Mouse (Mus musculus): Measurements from ENCODE around the gene Psors1c2.

Gene Psors1c2

DNA sequence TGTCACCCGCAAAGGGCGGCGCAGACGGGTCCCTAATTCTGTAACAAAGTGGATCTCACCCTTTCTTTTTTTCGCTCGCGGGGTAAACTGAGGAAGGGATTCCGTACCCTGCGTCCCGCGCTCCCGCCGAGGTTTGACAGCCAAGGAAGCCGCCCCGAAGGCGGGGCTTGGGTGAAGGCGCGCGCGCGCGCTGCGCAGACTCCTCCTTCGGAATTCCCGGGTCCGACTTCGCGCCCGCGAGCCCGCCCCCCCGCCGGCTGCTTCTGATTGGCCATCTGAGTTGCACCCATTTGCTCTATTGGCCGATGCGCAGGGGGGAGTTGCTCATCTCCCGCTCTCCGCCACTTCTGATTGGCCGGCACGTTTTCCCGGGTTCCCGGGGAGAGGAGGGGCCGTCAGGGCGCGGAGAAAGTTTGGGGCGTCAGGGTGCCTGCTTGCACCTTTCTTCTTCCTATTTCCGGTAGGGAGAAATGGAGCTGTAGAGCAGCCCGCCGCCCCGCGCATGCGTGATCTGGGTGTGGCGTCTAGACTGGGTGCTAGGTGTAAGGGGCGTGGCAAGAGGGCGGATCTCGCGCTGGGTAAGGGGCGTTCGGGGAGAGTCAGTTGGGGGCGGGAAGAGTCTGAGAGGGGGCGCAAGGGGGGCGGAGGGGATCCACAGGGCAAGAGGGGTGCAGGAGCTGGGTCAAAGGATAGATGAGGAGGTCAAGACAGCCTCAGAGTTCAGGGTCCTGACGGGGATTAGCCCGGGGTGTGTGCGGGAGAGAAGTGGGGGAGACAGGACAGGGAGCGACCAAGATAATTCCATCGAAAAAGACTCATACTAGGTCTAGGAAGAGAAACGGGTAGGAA, 16.1 kb upstream of the Psors1c2 start, which contains the start of the genes Tcf19 and Cchcr1:
Tcf19 (minus strand) TSS at position 173 of the 849 bp plus-strand sequence.
Cchcr1 (plus strand) TSS at position 449 of the 849 bp plus-strand sequence.
- intact Hi-C loops (cut with DNase I), result no loop called here

- intact Hi-C loops (cut with DNase I), result no loop called here
Measured at GRCm38 (mm10) chr17:35517526-35517925, 15.5 kb upstream of the Psors1c2 start.

DNA sequence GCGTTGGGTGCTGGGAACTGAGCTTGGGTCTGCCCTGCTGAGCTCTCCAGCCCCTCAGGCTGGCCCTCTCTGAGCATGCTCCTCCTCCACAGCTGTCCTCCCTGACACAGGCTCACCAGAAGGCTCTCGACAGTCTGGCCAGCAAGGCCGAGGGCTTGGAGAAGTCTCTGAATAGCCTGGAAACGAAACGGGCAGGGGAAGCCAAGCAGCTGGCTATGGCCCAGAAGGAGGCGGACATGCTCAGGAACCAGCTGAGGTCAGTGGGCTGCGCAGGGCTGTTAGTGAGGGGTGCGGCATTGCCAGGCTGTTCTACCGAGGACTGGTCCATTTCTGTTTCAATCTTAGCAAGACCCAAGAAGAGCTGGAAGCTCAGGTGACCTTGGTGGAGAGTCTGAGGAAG, 8.6 kb upstream of the Psors1c2 start:
- intact Hi-C loops (cut with DNase I), result no loop called here

GRCm38 (mm10) chr17:35526644-35527043, 6.4 kb upstream of the Psors1c2 start:
- intact Hi-C loops (cut with DNase I), result no loop called here

GRCm38 (mm10) chr17:35532360-35532759, 641 bp upstream of the Psors1c2 start:
- intact Hi-C loops (cut with DNase I), result no loop called here

GRCm38 (mm10) chr17:35534343-35534742, 1.3 kb downstream of the Psors1c2 start:
- intact Hi-C loops (cut with DNase I), result no loop called here

DNA sequence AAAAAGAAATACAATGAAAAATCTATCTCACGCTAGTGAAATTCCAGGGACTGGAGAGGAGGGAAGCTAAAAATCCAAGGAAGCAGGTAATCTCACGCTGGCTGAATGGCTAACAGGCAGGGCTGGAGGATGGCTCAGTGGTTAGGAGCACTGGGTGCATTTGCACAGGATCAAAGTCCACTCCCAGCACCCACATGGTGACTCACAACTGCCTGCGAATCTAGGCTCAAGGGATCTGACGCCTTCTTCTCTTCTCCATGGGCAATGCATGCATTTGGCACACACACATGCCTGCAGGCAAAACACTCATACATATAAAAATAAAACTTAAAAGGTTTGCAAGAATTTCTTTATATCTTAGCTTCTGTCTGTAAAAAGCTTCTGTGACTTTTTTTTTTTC, 4.4 kb downstream of the Psors1c2 start:
- intact Hi-C loops (cut with DNase I), result no loop called here

GRCm38 (mm10) chr17:35538476-35538875, 5.5 kb downstream of the Psors1c2 start:
- intact Hi-C loops (cut with DNase I), result no loop called here

DNA sequence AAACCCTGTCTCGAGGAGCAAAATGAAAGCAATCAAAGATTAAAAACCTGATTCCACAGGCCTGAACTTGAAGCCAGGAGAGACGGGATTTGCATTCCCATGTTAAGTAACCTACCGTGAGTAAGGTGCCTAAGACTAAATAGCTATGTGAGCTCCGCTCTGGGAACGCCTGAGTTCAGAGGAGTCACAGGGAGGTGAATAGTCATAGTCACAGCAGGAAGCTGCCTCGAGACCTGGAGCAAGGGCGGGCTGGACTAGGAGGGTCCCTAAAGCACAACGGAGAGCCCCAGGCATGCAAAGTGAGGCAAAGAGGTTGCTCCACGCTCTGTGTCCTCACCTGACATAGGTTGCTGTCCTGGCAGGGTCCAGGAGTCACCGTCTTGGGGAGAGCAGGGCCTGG, 6.5 kb downstream of the Psors1c2 start:
- intact Hi-C loops (cut with DNase I), result no loop called here

- intact Hi-C loops (cut with DNase I), result no loop called here
Measured at GRCm38 (mm10) chr17:35542761-35543411, 9.9 kb downstream of the Psors1c2 start.

- intact Hi-C loops (cut with DNase I), result no loop called here
Measured at GRCm38 (mm10) chr17:35543412-35543861, 10.4 kb downstream of the Psors1c2 start.

DNA sequence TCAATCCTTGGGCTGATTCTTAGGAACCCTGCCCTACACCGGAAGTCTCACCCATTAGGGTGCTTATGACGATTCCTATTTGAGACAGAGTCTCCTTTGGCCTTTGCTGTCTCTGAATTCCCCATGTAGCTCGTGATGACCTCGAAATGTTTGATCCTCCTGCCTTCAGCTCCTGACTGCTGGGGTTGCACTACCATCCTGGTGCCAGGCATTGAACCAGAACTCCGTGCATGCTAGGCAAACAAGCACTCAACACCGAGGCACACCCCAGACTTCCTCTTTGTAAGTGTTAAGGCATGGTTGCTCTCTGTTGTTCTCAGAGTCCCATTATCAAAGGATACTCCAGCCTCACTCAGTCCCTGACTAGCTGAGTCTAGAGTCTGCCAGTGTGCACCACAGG, 11.0 kb downstream of the Psors1c2 start:
- intact Hi-C loops (cut with DNase I), result no loop called here

DNA sequence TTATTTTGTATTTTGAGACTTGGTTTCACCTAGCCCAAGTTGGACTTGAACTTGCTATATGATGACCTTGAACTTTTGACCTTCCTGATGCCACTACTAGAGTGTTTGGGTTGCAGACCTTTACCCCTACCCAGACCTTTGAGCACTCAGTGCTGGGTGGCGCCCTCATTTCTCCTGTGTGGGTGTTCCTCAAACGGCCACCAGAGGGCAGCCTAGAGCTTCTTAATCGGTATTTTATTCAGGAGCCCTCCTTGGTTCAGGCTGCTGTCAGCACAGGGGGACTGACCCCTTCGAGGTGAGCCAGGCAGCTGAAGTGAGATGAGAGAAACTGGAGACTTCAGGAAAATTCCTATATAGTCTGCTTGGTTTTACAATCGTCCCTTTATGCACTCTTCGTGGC, 11.7 kb downstream of the Psors1c2 start:
- intact Hi-C loops (cut with DNase I), result no loop called here

- intact Hi-C loops (cut with DNase I), result no loop called here
Measured at GRCm38 (mm10) chr17:35547465-35547864, 14.5 kb downstream of the Psors1c2 start.

DNA sequence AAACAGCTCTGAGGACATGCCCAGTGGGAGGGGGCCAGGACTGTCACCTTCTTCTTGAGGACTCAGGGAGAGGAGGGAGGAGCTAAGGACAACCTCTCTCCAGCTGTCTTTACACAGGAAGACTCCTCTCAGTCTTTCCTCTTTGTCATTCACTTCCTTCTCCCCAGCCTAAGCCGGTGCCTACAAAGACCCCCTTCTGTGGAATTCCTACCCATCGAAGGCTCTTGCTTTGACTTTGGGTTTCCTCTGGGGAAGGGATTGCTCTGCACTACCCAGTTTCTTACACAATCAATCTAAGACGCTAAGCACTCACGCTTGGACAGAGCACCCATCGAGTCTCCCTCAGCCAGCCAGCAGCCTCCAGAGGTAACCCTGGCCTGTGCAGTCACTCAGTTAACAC, 15.6 kb downstream of the Psors1c2 start:
- intact Hi-C loops (cut with DNase I), result no loop called here

- intact Hi-C loops (cut with DNase I), result no loop called here
Measured at GRCm38 (mm10) chr17:35549437-35550142, 16.6 kb downstream of the Psors1c2 start.

GRCm38 (mm10) chr17:35550143-35550494, 17.1 kb downstream of the Psors1c2 start:
- intact Hi-C loops (cut with DNase I), result no loop called here

GRCm38 (mm10) chr17:35550871-35551270, 17.9 kb downstream of the Psors1c2 start:
- intact Hi-C loops (cut with DNase I), result no loop called here

GRCm38 (mm10) chr17:35551881-35552414, 18.9 kb downstream of the Psors1c2 start, which contains the start of gene Cdsn:
TSS of gene Cdsn (plus strand) at chr17:35552128.
- intact Hi-C loops (cut with DNase I), result no loop called here

- intact Hi-C loops (cut with DNase I), result no loop called here
Measured at GRCm38 (mm10) chr17:35554321-35554720, 21.3 kb downstream of the Psors1c2 start.

- intact Hi-C loops (cut with DNase I), result no loop called here
Measured at GRCm38 (mm10) chr17:35554761-35555397, 21.9 kb downstream of the Psors1c2 start.
